Mouse (Mus musculus): ENCODE measurements at regions not wholly inside any gene's neighbourhood (a gene's known extent, or its start where the extent isn't known, plus 50 kb on each side); places are given as distances from the start of the nearest gene placed in this dataset.

GRCm38 (mm10) chr1:15018460-15018779, 1074.7 kb downstream of the 4930444P10Rik start:
- TF ChIP-seq CTCF (IDR thresholded peaks at IDR 0.05; ENCODE audit: control insufficient read depth, insufficient read depth, insufficient replicate concordance, low read depth, low read length) (no peak), POLR2A (IDR thresholded peaks at IDR 0.05; ENCODE audit: control insufficient read depth, low read depth, low read length) (no peak)

Data from testis, adult 2 months (tissue).